Mouse (Mus musculus): ENCODE data around the gene Lmntd2. TPM values are rescaled to one million over a fixed set of nuclear protein-coding genes. Genes with fewer than 3 reads are reported as not detected.

Gene Lmntd2
- polyA plus RNA-seq, 1 experiment = 6.6 TPM

- no peaks in the 10 kb centered on the region for H3K27me3 ChIP-seq (ENCODE audit: control insufficient read depth, insufficient read depth, low read length, poor library complexity, severe bottlenecking)
- no peaks in the 10 kb centered on the region for H3K9me3 ChIP-seq (replicated peaks; ENCODE audit: control insufficient read depth, insufficient read depth, low read length, poor library complexity, severe bottlenecking)
- no peak overlapping the region for H3K9ac ChIP-seq (ENCODE audit: low read depth, poor library complexity, severe bottlenecking)
- H3K27ac ChIP-seq (ENCODE audit: insufficient read depth, low read length) = no peak overlapping the region
- TF ChIP-seq EP300 (IDR thresholded peaks at IDR 0.05; ENCODE audit: insufficient read depth, low read depth, low read length) (no peak), POLR2A (IDR thresholded peaks at IDR 0.05; ENCODE audit: insufficient read depth, low read length) (no peak), CTCF (IDR thresholded peaks at IDR 0.05; ENCODE audit: low read depth, low read length) (no peak)
- H3K36me3 ChIP-seq (ENCODE audit: control insufficient read depth, insufficient read depth, low read length, poor library complexity, severe bottlenecking) = no peaks in the 10 kb centered on the region
- no peak overlapping the region for H3K4me3 ChIP-seq (ENCODE audit: low read depth, low read length)
- no peaks in the 10 kb centered on the region for H3K4me1 ChIP-seq (ENCODE audit: control insufficient read depth, insufficient read depth, low read length)
These were observed 7.5 kb downstream of the Lmntd2 start for GRCm38 (mm10) chr7:141206182-141206937.

- H3K4me1 ChIP-seq (ENCODE audit: control insufficient read depth, insufficient read depth, low read length) = no peaks in the 10 kb centered on the region
- TF ChIP-seq POLR2A (IDR thresholded peaks at IDR 0.05; ENCODE audit: insufficient read depth, low read length) (no peak), EP300 (IDR thresholded peaks at IDR 0.05; ENCODE audit: insufficient read depth, low read depth, low read length) (no peak), CTCF (IDR thresholded peaks at IDR 0.05; ENCODE audit: low read depth, low read length) (no peak)
- no peaks in the 10 kb centered on the region for H3K9me3 ChIP-seq (replicated peaks; ENCODE audit: control insufficient read depth, insufficient read depth, low read length, poor library complexity, severe bottlenecking)
- H3K36me3 ChIP-seq (ENCODE audit: control insufficient read depth, insufficient read depth, low read length, poor library complexity, severe bottlenecking) = no peaks in the 10 kb centered on the region
- H3K4me3 ChIP-seq (ENCODE audit: low read depth, low read length) = no peak overlapping the region
- H3K27me3 ChIP-seq (ENCODE audit: control insufficient read depth, insufficient read depth, low read length, poor library complexity, severe bottlenecking) = no peaks in the 10 kb centered on the region
- no peak overlapping the region for H3K27ac ChIP-seq (ENCODE audit: insufficient read depth, low read length)
- no peak overlapping the region for H3K9ac ChIP-seq (ENCODE audit: low read depth, poor library complexity, severe bottlenecking)
These were observed 8.4 kb downstream of the Lmntd2 start for GRCm38 (mm10) chr7:141205504-141205903.

- H3K27ac ChIP-seq (ENCODE audit: insufficient read depth, low read length) = no peak overlapping the region
- no peaks in the 10 kb centered on the region for H3K36me3 ChIP-seq (ENCODE audit: control insufficient read depth, insufficient read depth, low read length, poor library complexity, severe bottlenecking)
- no peaks in the 10 kb centered on the region for H3K27me3 ChIP-seq (ENCODE audit: control insufficient read depth, insufficient read depth, low read length, poor library complexity, severe bottlenecking)
- H3K9me3 ChIP-seq (replicated peaks; ENCODE audit: control insufficient read depth, insufficient read depth, low read length, poor library complexity, severe bottlenecking) = no peaks in the 10 kb centered on the region
- no peak overlapping the region for H3K9ac ChIP-seq (ENCODE audit: low read depth, poor library complexity, severe bottlenecking)
- no peak for TF ChIP-seq EP300 (IDR thresholded peaks at IDR 0.05; ENCODE audit: insufficient read depth, low read depth, low read length)
- no peak for TF ChIP-seq CTCF (IDR thresholded peaks at IDR 0.05; ENCODE audit: low read depth, low read length)
- TF ChIP-seq POLR2A (IDR thresholded peaks at IDR 0.05; ENCODE audit: insufficient read depth, low read length) = no peak
- H3K4me1 ChIP-seq (ENCODE audit: control insufficient read depth, insufficient read depth, low read length) = no peaks in the 10 kb centered on the region
- H3K4me3 ChIP-seq (ENCODE audit: low read depth, low read length) = no peak overlapping the region
These were observed 9.3 kb downstream of the Lmntd2 start for GRCm38 (mm10) chr7:141204546-141204945.

- H3K27me3 ChIP-seq (ENCODE audit: control insufficient read depth, insufficient read depth, low read length, poor library complexity, severe bottlenecking) = no peaks in the 10 kb centered on the region
- no peak overlapping the region for H3K4me3 ChIP-seq (ENCODE audit: low read depth, low read length)
- H3K9ac ChIP-seq (ENCODE audit: low read depth, poor library complexity, severe bottlenecking) = no peak overlapping the region
- TF ChIP-seq POLR2A (IDR thresholded peaks at IDR 0.05; ENCODE audit: insufficient read depth, low read length) = no peak
- TF ChIP-seq CTCF (IDR thresholded peaks at IDR 0.05; ENCODE audit: low read depth, low read length) = no peak
- TF ChIP-seq EP300 (IDR thresholded peaks at IDR 0.05; ENCODE audit: insufficient read depth, low read depth, low read length) = no peak
- no peaks in the 10 kb centered on the region for H3K36me3 ChIP-seq (ENCODE audit: control insufficient read depth, insufficient read depth, low read length, poor library complexity, severe bottlenecking)
- H3K27ac ChIP-seq (ENCODE audit: insufficient read depth, low read length) = no peak overlapping the region
- no peaks in the 10 kb centered on the region for H3K4me1 ChIP-seq (ENCODE audit: control insufficient read depth, insufficient read depth, low read length)
- no peaks in the 10 kb centered on the region for H3K9me3 ChIP-seq (replicated peaks; ENCODE audit: control insufficient read depth, insufficient read depth, low read length, poor library complexity, severe bottlenecking)
These were observed 15.8 kb downstream of the Lmntd2 start for GRCm38 (mm10) chr7:141198121-141198520.

GRCm38 (mm10) chr7:141196619-141197282 lies 17.1 kb downstream of the Lmntd2 start:
- H3K27ac ChIP-seq (ENCODE audit: insufficient read depth, low read length) = no peak overlapping the region

GRCm38 (mm10) chr7:141195754-141196153 lies 18.1 kb downstream of the Lmntd2 start:
- no peak for TF ChIP-seq EP300 (IDR thresholded peaks at IDR 0.05; ENCODE audit: insufficient read depth, low read depth, low read length)
- TF ChIP-seq POLR2A (IDR thresholded peaks at IDR 0.05; ENCODE audit: insufficient read depth, low read length) = no peak
- no peak for TF ChIP-seq CTCF (IDR thresholded peaks at IDR 0.05; ENCODE audit: low read depth, low read length)
- Histone ChIP-seq H3K9ac (ENCODE audit: low read depth, poor library complexity, severe bottlenecking) (0 out of 2 replicates have a peak overlapping the region, but pooled peaks have one; percentile 50), H3K36me3 (ENCODE audit: control insufficient read depth, insufficient read depth, low read length, poor library complexity, severe bottlenecking) (peaks cover 4% of the 10 kb centered on the region), H3K4me1 (ENCODE audit: control insufficient read depth, insufficient read depth, low read length) (peaks cover 7% of the 10 kb centered on the region), H3K4me3 (ENCODE audit: low read depth, low read length) (no peak overlapping the region), H3K27me3 (ENCODE audit: control insufficient read depth, insufficient read depth, low read length, poor library complexity, severe bottlenecking) (no peaks in the 10 kb centered on the region), H3K27ac (ENCODE audit: insufficient read depth, low read length) (no peak overlapping the region), H3K9me3 (replicated peaks; ENCODE audit: control insufficient read depth, insufficient read depth, low read length, poor library complexity, severe bottlenecking) (no peaks in the 10 kb centered on the region)

More at GRCm38 (mm10) chr7:141196619-141197282, 17.1 kb downstream of the Lmntd2 start:
- Histone ChIP-seq H3K9me3 (replicated peaks; ENCODE audit: control insufficient read depth, insufficient read depth, low read length, poor library complexity, severe bottlenecking) (no peaks in the 10 kb centered on the region), H3K27me3 (ENCODE audit: control insufficient read depth, insufficient read depth, low read length, poor library complexity, severe bottlenecking) (no peaks in the 10 kb centered on the region), H3K4me1 (ENCODE audit: control insufficient read depth, insufficient read depth, low read length) (peaks cover 7% of the 10 kb centered on the region), H3K36me3 (ENCODE audit: control insufficient read depth, insufficient read depth, low read length, poor library complexity, severe bottlenecking) (no peaks in the 10 kb centered on the region), H3K4me3 (ENCODE audit: low read depth, low read length) (no peak overlapping the region), H3K9ac (ENCODE audit: low read depth, poor library complexity, severe bottlenecking) (no peak overlapping the region)
- no peak for TF ChIP-seq EP300 (IDR thresholded peaks at IDR 0.05; ENCODE audit: insufficient read depth, low read depth, low read length)
- no peak for TF ChIP-seq CTCF (IDR thresholded peaks at IDR 0.05; ENCODE audit: low read depth, low read length)
- no peak for TF ChIP-seq POLR2A (IDR thresholded peaks at IDR 0.05; ENCODE audit: insufficient read depth, low read length)
